Mouse (Mus musculus) cerebellum, adult 8-10 months (tissue): Measurements from ENCODE around the gene Gm9803.

ENCODE experiments used
- DNase-seq: peaks from one replicate; pipeline ENCODE4 v3.0.0; 2022

Gm9803 gene

DNA sequence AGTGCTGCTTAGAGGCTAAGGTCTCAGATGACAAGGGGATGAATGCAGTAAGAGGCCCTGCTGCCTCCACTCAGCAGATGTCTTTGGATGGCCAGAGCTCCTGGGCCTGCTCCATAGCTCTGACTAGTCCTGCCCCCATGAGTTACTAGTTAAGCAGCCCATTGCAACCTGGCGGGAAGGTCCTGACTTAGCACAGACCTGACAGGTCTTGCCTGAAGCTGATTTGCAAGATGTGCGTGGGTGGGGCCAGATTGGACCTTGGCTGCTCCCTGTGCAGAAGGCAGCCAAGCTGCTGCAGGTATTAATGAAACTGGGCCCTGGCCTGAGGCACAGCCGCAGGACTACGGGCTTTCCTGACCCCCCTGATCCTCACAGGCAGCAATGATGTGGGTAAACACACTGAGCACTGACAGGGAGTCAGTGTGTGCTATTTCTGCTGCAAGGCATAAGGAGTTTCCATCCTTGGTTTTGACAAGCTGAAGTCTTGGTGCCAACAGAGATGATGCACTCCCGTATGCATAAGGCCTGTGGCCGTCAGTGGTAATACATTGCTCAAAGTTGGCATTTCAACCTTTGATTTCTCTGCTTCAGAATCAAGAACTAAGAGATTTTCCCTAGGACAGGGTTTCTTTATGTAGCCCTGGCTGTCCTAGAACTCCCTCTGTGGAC, 6.8 kb upstream of the Gm9803 start:
- DNase-seq = no peak

DNA sequence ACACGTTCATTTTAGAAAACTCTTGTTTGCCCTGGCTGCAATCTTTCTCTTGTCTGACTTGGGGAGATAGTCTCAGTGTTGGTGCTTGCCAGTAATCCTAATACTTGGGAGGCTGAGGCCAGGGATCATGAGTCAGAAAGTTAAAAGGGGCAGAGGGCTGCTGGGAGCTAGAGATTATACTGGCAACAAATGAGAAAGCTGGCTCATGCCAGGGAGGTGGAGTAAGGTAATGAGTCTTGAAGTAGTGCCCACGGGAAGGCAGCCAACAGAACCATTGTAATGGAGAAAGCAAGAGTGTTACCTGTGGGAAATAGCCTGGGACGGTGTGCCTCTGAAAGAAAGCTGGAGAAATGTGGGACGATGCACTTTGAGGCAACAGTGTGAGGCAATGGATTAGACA, 6.0 kb upstream of the Gm9803 start:
- no peak for DNase-seq

DNA sequence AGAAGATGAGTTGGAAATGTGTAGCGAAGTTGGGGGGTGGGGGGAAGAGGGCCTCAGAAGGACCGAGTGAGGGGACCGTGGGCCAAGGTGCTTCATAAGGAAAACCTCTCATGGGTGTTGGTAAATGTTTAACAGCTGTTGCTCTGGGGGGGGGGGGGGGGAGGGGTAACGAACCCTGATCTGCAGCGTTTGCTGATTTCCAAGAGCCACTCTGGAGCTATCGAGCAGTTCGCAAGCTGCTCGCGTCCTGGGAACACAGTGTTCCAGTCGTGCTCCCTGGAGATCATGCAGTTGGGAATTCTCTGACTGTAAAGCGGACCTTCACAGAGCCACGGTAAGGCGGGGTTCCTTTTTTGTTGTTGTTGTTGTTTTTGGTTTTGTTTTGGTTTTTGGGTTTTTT, 5.5 kb upstream of the Gm9803 start:
- no peak for DNase-seq

DNA sequence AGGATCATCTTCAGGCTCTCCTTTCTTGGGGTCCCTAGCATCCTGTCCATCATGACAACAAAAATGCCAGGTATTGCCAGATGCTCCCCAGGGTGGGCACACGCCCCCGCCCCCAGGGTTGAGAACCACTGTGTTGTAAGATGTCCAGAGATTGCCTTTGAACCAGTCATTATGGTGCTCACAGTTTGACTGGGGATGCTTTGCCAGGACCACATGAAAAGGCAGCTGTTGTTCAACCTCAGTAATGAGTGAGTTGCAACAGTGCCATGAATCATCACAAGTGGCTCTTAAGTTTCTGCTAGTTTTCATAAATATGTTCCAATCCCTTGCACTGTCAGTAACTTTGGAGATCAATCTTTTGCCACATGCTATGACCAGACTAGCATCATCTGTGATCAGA, 3.9 kb upstream of the Gm9803 start:
- no peak for DNase-seq

DNA sequence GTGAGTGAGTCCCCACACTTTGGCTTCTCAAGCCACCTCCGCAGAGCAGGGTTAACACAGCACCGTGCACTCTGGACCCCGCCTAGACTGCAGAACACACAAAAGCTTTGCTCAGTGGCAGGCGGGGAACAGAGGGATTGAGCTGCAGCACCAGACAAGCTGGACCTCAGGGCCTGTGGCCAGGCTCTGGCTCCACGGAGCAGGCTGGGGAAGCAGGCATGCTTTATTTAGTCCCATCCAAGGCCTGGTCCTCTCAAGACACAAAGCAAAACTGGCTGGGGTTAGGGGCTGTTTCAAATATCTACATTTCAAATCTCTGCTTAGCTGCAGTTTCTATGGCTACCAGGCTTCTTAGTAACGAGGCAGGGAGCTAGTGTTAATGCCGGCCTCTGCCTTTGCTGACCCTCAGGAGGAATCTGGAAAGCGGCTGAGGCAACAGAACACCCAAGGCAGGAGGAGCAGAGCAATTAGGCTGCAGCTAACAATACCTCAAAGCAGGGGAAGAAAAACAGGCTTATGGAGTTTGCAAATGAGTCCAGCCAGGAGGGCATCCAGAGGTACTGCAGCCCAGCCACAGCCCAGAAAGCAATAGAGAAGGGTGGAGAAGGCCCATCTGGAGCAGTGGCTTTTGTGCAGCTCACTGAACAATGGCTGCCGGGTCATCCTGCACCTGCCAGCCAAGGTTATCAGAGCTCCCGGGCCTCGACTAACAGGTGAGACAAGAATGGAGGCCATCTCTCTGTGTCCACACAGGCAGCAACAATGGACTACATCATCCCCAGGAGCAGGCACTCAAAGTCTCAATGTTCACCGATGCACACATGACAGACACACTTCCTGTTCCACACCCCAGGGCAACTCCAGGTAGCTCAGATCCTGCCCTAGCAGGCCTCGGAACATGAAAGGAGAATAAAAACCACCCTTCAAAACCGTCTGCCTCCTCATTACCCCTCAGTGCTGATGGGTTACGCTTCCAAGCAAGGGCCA, 3.7 kb downstream of the Gm9803 start:
- no peak for DNase-seq

DNA sequence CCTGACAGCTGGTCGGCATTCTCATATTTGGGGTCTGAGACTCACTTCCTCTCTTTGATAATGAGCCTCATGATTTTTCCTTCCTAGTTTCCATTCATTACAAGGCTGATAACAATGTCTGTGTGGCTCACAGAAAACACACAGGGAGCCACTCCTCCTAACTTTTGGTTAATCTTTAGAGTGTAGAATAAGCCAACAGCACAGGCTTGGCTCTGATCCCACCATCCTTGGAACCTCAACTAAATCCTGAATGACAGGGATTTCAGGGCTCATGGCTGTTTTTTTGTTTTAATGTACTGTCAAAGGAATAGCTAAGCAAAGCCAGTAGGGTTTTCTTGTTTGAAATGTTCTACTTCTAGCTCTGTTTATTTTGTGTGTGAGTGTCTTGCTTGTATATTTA, 10.5 kb downstream of the Gm9803 start:
- DNase-seq = no peak

DNA sequence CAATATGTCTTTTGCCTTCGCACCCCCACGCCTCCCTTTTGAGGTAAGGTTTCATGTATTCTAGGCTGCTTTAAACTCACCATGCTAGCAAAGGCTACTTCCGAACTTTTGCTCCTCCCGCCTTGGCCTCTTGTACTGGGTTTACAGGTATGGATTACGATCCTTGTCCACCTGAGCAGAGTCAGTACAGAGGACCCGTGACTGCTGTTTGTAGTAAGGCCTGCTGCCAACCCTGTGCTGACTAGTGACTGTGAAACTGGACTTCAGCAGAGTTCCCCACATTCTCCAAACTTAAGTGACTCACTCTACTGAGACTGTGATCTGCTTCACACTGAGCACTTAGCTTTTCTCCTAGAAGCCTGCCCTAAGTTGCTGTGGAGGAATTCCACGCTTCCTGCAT, 13.8 kb downstream of the Gm9803 start:
- DNase-seq = no peak

DNA sequence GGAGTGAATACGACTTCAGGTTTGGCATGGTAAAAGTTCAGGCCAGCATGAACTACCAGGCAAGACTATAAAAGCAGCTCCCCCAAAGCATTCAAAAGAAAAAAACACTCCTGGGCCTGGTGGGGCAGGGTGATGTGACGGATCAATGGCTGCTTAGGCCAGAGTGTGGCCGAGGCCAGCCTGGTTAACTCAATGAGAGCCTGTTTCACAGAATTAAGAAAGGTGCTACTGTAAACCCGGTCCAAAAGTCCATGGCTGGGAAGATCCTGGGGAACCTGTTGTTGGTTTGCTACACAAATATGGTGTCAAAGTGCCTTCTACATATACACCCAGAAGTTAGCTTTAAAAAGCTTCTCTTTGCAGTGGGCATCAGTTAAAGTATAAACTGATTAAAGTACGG, 14.9 kb downstream of the Gm9803 start:
- DNase-seq = no peak

DNA sequence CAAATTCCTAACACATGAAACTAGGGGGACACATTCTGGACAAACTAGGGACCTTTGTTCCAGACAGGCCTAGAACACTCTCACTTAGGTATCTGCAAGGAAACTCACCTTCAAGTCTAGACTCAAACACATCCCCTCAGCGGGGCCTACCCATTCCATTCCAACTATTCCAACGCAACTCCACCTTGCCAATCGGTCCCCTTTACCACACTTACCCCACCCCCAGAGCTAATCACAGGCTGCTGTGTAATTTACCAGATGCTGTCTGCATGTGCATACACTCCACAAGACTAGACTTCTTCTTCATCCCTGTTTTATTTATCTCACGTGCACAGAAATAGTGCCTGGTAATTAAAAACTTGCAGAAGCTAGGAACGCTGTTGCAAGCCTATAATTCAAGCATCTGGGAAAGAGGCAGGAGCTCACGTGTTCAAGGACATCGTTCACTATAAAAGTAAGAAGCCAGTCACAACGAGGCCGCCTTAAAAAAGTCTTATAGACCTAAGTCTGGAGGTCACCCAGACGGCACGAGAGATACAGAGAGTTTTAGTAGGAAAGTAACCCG, 15.9 kb downstream of the Gm9803 start:
- DNase-seq = no peak

DNA sequence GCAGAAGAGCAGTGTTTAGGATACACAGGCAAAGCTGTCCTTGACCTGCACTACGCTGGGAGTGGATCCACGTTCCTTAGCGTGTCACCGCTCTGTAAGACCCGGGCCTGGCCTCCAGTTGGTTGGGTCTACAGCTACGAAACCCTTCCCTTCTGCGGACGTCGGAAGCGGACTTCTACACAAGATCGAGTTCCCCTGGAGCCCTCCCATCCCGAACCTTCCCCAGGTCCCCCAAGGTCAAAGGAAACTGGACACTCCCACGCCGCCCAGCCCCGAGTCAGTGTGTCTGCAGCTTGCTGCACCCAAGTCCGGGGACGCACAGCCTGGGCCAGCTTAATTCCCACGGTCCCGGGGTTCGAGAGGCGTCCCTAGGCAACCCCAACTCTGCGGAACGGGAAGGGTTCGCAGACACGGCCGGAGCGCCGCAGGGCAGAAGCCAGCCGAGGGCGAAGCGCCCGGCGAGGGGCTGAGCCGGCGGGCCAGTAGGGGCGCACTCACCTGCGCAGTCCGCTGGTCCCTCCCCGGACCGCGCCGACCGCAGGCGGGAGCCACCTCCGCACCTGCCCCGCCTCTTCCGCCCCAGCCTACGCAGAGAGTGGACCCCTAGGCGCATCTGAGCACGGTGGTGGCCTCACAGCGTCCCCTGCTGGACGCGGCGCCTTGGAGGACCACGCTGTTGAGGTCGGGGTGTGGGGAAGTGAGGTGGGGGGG, 16.7 kb downstream of the Gm9803 start, which contains the start of gene 1700021F05Rik:
Gene 1700021F05Rik (minus strand): TSS at position 553 of the 711 bp plus-strand sequence.
- peak; percentile 95 for DNase-seq

DNA sequence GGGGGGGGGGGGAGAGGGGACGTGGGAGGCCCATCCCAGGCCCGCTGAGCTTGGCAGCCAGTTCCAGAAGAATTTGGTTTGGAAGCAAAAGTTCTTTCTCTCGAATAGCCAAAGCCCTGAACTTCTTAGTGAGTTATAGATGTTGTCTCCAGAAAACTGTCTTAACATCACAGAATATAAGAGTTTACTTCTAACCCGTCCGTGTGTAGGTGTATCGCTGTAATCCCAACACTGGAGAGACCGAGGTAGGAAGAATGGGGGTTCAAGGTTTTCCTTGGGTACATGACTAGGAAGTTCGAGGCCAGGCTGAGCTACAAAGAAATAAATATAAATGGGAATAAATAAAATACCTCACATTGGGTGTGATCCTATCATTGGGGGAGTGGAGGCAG, 17.3 kb downstream of the Gm9803 start:
- DNase-seq = no peak

DNA sequence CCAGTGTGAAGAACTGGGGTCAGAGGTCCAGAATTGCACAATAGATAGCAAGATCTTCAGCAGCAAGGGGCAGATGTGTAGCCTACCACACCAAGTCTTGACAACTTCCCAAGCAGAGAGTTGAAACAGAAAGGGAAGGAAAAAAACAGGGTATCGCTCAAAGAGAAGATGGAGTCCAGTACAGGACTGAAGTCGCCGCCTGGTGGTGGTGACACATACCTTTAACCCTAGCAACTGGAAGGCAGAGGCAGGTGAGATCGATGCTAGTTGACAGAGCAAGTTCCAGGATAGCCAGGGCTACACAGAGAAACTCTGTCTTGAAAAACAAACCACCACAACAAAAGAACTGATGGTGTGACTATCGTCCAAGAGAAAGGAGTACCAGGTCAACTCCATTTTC, 25.5 kb downstream of the Gm9803 start:
- no peak for DNase-seq

DNA sequence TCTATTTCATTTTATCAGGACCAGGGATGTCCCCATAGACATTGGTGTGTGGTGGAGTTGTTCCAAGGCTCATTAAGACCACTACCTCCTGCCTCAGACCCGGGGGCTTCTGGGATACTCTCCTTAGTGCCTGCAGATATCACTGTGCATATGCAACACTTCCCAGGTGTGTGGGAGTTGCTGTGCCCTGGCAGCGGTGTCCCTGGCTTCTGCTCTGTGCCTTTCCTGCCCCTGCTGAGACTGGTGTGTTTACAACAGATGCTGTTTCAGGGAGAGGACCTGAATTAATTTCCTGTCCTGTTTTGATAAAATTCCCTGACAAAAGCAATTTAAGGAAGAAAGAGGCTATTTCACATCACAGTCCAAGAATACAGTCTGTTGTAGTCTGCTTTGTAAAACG, 27.0 kb downstream of the Gm9803 start:
- DNase-seq = no peak

DNA sequence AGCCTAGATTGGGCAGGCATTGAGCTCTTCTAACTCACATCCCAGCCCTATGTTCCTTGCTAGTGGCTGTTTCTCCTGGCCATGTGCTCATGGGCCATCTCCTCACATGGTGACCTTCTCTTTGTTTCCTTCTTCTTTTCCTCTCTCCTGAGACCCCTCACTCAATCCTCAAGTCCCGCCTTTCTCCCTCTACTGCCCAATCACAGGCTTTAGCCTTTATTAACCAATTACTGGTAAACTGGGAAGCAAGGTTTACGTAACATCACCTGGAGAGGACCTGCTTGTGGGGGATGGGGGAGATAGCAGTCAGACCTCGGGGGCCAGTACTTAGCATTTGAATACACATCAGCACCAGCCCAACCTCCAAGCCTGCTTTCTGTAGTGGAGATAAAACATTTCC, 27.5 kb downstream of the Gm9803 start:
- DNase-seq = no peak

DNA sequence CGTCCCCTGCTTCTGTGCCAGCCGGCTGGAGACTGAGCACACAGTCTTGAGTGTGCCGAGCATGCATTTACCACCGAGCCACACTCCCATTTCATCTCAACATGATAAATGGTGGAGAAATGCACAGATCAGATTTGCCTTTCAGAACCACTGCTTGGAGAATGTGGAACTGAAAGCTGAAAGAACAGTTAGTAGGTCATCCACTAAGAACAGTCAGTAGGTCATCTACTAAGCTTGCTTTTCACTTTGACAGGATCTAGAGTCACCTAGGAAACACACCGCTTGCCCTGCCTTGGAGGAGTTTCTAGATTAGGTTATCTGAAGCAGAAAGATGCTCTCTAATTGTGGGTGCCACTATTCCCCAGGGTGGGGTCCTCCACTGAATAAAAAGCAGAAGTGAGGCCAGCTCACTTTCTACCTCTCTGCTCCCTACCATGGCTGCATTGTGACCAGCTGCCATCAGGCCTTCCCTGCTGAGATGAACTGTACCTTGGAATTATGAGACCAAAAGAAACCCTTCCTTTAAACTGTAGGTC, 33.8 kb downstream of the Gm9803 start:
- DNase-seq = no peak

DNA sequence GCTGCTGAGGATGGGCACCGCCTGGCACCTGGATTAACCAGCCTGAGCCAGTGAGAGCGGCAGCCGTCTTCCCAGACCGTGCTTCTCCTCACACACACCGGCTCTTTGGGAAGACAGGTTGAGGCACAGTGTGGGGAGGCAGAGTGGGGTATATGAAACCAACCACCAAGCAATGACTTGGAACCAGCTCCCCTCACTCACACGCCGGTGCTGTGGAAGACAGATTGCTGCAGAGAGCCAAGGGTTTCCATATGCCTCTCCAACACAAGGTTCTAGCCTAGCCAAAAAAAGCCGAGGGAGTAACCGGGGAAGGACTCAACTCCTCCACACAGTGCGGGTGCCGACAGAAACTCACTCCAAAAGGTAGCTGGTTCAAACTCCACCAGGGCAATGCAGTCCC, 35.4 kb downstream of the Gm9803 start:
- DNase-seq = no peak

DNA sequence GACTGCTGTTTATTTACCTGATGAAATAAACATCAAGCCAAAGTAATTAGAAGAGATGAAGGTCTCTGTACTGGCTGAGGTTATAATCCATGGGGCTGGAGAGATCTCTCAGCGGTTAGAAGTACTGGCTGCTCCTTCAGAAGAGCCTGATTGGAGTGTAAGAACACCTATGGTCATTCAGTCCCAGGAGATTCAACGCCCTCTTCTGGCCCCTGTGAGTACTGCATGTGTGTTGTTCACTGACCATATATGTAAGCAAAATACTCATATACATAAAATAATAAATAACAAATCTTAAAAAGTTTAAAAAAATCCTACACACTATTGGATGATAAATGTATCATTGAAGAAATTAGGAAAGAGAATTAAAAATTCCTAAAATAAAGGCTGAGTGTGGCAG, 36.9 kb downstream of the Gm9803 start:
- no peak for DNase-seq

DNA sequence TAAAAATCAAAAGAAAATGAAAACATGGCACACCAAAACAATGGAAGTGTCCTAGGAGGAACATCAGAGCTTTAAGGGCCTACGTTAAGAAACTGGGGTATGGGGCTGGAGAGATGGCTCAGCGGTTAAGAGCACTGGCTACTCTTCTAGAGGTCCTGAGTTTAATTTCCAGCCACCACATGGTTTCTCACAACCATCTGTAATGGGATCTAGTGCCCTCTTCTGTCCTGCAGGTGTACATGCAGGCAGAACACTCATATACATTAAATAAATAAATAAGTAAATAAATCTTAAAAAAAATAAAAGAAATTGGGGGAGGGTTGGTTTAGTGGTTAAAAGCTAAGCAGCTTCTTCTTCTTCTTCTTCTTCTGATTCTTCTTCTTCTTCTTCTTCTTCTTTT, 37.4 kb downstream of the Gm9803 start:
- DNase-seq = no peak
